Mouse (Mus musculus): ENCODE measurements around the gene Ttc17.

GRCm38 (mm10) chr2:94266381-94267160 lies 139.9 kb downstream of the Ttc17 start:
- TF ChIP-seq CTCF (IDR thresholded peaks at IDR 0.05; ENCODE audit: extremely low read depth, insufficient read depth, insufficient read length, insufficient replicate concordance): no peak
- no peak for TF ChIP-seq POLR2A (IDR thresholded peaks at IDR 0.05; ENCODE audit: low read depth, low read length)
